Mouse (Mus musculus): ENCODE data around the gene Cuedc1. TPM values are rescaled to one million over a fixed set of nuclear protein-coding genes. Genes with fewer than 3 reads are reported as not detected.

The Cuedc1 gene
- polyA plus RNA-seq, 1 experiment from 2014 or later, result 54.6 TPM

DNA sequence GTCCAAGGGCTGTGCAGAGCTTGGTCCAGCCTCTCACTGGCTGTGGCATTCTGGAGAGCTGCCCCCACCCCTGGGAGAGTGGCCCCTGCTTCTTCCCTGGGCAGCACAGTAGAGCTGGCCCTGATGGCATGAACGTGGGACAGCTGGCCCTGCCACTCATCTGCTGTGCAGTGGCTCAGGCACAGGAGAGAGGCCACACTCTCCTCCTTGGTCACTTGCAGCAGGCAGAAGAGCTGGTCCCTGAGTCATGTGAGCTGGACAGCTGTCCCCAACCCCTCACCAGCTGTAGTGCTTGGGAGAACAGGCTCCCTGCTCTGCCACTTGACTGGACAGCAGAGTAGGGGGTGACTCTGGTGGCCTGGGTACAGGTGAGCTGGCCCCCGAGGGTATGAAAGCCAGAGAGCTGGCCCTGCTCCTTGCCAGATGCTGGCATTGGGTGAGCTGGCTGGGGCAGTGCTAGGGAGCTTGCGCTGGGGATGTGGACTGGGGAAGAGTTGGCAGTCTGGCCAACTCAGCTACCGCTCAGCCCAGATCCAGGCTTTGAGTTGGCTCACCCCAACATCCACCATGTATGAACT is 133.4 kb downstream of the Cuedc1 start:
- WGBS, result 75% methylated on average over 4 of the region's 4 CpGs

DNA sequence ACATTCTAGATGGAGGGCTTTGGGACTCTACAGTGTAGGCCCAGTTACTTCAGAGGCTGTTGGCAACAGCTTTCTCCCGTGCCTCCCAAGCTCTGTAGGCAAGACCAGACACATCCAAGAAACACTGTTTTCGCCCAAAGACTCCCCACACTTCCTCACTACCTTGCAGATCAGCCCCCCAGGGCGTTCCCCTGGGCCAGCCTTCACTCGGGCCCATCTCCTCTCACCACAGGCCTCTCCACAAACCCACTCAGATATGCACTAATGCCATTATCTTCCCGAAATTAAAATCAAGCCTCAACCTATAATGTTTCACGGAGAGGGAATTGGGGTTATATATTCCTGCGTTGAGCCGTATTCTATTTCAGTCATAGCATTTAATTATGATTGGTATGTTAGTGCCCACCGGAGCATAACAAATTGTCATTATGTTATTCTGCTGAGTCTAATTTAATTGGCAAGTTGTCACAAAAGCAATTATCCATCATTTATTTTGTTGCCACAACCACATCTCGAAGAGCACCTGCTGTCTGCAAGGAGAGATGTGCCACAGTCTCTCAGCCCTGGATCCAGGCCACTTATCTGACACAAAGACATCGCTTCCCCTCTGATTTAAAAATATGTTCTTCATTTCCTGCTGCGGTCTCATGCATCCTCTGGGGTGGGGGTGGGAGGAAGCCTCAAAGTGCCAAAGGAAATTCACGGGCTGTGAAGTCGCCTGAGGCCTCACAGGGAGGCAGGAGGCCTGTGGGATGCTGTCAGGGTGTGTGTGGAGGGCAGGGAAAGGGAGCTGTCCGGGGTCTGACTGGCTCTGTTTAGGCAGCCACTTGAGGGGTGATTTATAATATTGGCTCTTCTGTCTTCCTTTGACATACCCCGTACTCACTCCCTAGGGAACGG is 135.9 kb downstream of the Cuedc1 start:
- Histone ChIP-seq H3K9me3 (no peaks in the 10 kb centered on the region), H3K27me3 (replicated peaks) (no peaks in the 10 kb centered on the region), H3K9ac (no peak overlapping the region), H3K36me3 (replicated peaks) (no peaks in the 10 kb centered on the region), H3K4me2 (no peak overlapping the region), H3K27ac (peak overlapping the region; percentile 65), H3K4me3 (no peak overlapping the region), H3K4me1 (peaks cover 25% of the 10 kb centered on the region)
- WGBS, result 38% methylated on average over 17 of the region's 17 CpGs
- 0 out of 2 replicates have a peak, but pooled peaks have one; percentile 48 for ATAC-seq (replicated peaks)

More for the DNA sequence above, 133.4 kb downstream of the Cuedc1 start:
- H3K9ac ChIP-seq, result no peak overlapping the region
- H3K27me3 ChIP-seq (replicated peaks), result no peaks in the 10 kb centered on the region
- no peaks in the 10 kb centered on the region for H3K36me3 ChIP-seq (replicated peaks)
- no peaks in the 10 kb centered on the region for H3K9me3 ChIP-seq
- no peak overlapping the region for H3K4me3 ChIP-seq
- no peak for ATAC-seq (replicated peaks)
- no peak overlapping the region for H3K27ac ChIP-seq
- H3K4me2 ChIP-seq, result no peak overlapping the region
- peaks cover 21% of the 10 kb centered on the region for H3K4me1 ChIP-seq

DNA sequence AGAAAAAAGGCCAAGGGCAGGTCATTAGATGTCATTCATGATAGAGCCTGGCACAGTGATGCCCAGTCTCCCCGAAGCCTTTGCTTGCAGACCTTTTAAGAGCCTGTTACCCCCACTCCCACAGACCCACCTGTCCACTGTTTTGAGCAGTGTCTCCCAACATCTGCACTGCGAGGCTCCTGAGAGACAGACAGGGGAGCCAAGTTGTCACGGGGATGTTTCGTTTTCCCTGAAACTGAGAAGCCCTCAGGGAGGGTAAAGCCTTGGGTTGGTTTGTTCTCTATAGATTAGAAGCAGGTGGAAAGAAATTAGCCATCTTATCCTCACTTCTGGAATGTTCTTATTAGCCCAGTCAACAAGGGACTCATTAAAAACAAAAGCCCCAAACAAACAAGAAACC is 136.9 kb downstream of the Cuedc1 start:
- no peaks in the 10 kb centered on the region for H3K9me3 ChIP-seq
- H3K4me2 ChIP-seq, result no peak overlapping the region
- 43% methylated on average over 4 of the region's 4 CpGs for WGBS
- no peak overlapping the region for H3K27ac ChIP-seq
- H3K4me1 ChIP-seq, result peaks cover 30% of the 10 kb centered on the region
- ATAC-seq (replicated peaks), result no peak
- H3K9ac ChIP-seq, result no peak overlapping the region
- no peak overlapping the region for H3K4me3 ChIP-seq
- H3K36me3 ChIP-seq (replicated peaks), result no peaks in the 10 kb centered on the region
- H3K27me3 ChIP-seq (replicated peaks), result no peaks in the 10 kb centered on the region

DNA sequence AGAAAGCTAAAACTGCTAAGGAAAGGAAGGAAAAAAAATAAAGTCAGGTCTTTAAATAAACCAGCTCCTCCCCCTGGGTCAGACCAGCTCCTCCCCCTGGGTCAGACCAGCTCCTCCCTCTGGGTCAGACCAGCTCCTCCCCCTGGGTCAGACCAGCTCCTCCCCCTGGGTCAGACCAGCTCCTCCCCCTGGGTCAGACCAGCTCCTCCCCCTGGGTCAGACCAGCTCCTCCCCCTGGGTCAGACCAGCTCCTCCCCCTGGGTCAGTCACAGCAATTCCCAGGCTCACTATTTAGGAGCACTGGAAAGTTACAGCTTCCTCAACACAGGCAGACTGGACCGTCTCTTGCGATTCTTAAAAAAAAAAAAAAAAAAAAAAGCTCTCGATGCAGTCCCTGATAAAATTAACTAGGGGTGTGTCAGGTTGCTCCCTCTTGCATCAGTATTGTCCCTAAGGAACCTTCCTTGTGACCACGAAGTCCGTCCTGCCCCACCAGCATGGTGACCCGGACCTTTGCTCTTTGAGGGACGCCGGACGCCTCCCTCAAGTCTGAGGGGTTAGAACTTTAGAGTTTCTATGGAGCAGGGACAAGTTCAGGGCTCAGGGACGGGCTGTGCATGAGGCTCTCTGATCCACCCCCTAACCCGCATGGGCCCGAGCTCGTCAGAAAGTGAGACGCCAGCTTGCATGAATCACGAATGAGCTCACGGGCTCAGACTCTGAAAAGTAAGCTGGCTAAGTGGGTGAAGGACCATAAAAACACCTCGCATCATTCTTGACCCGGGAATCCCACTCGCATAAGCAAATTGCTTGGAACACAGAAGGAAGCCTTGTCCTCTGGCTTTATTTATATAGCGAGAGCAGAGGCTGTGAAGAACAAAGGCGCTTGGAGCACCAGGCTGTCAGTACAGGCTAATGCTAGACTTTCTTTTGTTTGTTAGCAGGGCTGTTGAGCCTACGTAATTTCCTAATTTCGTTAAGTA is 137.7 kb downstream of the Cuedc1 start:
- Histone ChIP-seq H3K9me3 (no peaks in the 10 kb centered on the region), H3K4me2 (no peak overlapping the region), H3K27ac (no peak overlapping the region), H3K4me1 (peaks cover 35% of the 10 kb centered on the region), H3K36me3 (replicated peaks) (no peaks in the 10 kb centered on the region), H3K4me3 (no peak overlapping the region), H3K27me3 (replicated peaks) (no peaks in the 10 kb centered on the region), H3K9ac (no peak overlapping the region)
- WGBS, result 6% methylated on average over 23 of the region's 23 CpGs
- no peak for ATAC-seq (replicated peaks)

DNA sequence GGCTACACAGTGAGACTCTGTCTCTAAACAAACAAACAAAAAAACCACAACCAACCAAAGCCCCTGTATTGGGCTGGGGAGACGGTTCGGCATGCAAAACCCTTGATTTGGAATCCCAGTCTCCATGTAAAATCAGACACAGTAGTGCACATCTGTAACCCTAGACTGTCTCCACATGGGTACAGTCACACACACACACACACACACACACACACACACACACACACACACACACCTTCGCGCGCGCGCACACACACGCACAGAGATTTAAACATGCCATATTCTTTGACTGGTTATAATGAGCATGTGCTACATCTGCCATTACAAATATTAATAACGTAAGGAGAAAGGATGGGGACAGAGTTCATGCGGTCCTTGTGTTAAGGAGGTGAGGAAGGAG is 142.4 kb downstream of the Cuedc1 start:
- Histone ChIP-seq H3K9ac (no peak overlapping the region), H3K4me1 (peaks cover 38% of the 10 kb centered on the region), H3K36me3 (replicated peaks) (no peaks in the 10 kb centered on the region), H3K27me3 (replicated peaks) (no peaks in the 10 kb centered on the region), H3K4me3 (no peak overlapping the region), H3K27ac (peak overlapping the region; percentile 55; the same call in 1 of the 2 replicates), H3K9me3 (no peaks in the 10 kb centered on the region), H3K4me2 (no peak overlapping the region)
- 0 out of 2 replicates have a peak, but pooled peaks have one; percentile 9 for ATAC-seq (replicated peaks)
- WGBS, result 36% methylated on average over 10 of the region's 10 CpGs

DNA sequence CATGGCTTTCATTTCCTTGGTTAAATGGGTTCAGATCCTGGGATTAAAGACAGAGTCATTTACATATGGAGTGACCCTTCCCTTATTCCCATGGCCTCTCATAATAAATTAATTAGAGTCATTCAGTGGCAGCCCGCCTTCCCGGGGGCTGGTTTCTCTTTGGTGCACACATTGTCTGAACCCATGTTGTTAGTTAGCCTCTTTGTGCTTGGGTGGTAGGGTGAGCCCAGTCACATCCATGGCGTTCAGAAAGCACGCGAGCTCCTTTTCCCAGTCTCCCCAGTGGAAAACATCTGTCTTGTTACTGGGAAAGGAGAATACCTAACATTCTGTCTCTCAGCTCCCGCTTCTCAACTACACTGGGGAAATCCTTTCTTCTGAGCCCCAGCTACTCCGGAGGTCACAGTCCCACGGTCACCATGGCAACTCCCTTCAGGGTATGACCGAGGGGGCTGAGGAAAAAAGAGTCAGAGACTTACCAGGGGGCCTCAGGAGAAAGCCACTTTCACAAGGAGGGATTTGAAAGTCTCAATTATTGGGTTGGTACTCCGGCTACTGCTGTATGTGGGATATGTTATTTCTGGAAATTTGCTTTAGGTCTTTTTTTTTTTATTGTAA is 143.0 kb downstream of the Cuedc1 start:
- no peak overlapping the region for H3K9ac ChIP-seq
- H3K4me1 ChIP-seq, result peaks cover 32% of the 10 kb centered on the region
- H3K36me3 ChIP-seq (replicated peaks), result no peaks in the 10 kb centered on the region
- no peak overlapping the region for H3K4me3 ChIP-seq
- peak; percentile 83 for ATAC-seq (replicated peaks)
- WGBS, result 3% methylated on average over 10 of the region's 10 CpGs
- no peak overlapping the region for H3K4me2 ChIP-seq
- H3K27me3 ChIP-seq (replicated peaks), result no peaks in the 10 kb centered on the region
- no peaks in the 10 kb centered on the region for H3K9me3 ChIP-seq
- H3K27ac ChIP-seq, result peak overlapping the region; percentile 55

DNA sequence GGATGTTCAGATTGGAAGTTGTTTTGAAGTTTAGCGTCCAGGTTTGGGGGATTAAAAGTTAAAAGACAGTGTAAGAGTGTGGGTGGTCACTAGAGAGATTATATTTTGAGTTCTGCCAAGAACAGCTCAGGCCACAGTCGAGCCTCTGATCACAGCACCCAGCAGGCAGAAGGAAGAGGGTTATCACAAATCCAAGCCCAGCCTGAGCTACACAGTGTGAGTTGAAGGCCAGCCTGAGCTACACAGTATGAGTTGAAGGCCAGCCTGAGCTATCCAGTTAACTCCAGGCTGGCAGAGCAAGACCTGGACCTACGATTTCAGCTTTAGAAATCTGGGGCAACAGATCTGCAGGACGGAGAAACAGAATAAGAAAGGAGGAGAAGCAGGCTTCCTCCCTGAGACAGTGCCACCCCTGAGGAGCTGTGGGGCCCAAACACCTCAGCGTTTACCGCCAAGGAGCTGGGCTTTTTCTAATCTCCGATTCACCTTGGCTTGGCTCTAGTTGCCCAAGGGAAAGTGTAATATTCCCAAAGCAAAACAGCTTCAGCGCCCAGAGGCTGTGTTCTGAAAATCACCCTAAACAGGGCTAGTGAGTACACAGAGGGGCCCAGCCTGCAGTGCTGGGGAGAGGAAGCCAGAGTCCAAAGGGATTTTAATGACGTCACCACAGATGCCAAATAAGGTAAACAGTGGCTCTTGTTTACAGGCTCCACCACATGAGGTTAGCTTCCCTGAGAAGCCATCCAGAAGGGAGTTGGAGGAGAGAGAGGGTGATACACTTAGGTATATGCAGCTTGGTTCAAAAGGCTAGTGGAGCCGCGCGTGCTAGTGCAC is 143.8 kb downstream of the Cuedc1 start:
- Histone ChIP-seq H3K4me2 (no peak overlapping the region), H3K9me3 (no peaks in the 10 kb centered on the region), H3K4me3 (no peak overlapping the region), H3K36me3 (replicated peaks) (no peaks in the 10 kb centered on the region), H3K9ac (no peak overlapping the region), H3K27ac (peak overlapping the region; percentile 53), H3K27me3 (replicated peaks) (no peaks in the 10 kb centered on the region), H3K4me1 (peaks cover 29% of the 10 kb centered on the region)
- ATAC-seq (replicated peaks), result no peak
- WGBS, result 31% methylated on average over 12 of the region's 12 CpGs

Other genes with a start within 250 kb of the Cuedc1 start
- 12.1 and 12.8 TPM in 2 replicates for gene Mks1, start 244.8 kb upstream of the Cuedc1 start, polyA plus RNA-seq (2015; fragmentation: Nextera tagmentation; extraction: Ambion mirVana)
- 0.36 TPM in 2 replicates for gene Epx, start 222.5 kb upstream of the Cuedc1 start, polyA plus RNA-seq (2015; fragmentation: Nextera tagmentation; extraction: Ambion mirVana)
- not detected in 2 replicates for gene Olfr462, start 205.8 kb upstream of the Cuedc1 start, polyA plus RNA-seq (2015; fragmentation: Nextera tagmentation; extraction: Ambion mirVana)
- gene Olfr463, start 200.7 kb upstream of the Cuedc1 start, polyA plus RNA-seq (2015; fragmentation: Nextera tagmentation; extraction: Ambion mirVana), result not detected in 2 replicates
- gene Olfr464, start 177.1 kb upstream of the Cuedc1 start, polyA plus RNA-seq (2015; fragmentation: Nextera tagmentation; extraction: Ambion mirVana), result 0.14 and 0.25 TPM in 2 replicates
- 65.3 and 65.8 TPM in 2 replicates for gene Dynll2, start 110.5 kb upstream of the Cuedc1 start, polyA plus RNA-seq (2015; fragmentation: Nextera tagmentation; extraction: Ambion mirVana)
- gene Srsf1, start 50.7 kb upstream of the Cuedc1 start, polyA plus RNA-seq (2015; fragmentation: Nextera tagmentation; extraction: Ambion mirVana), result 229 and 241 TPM in 2 replicates
- 50.6 and 52.2 TPM in 2 replicates for gene Vezf1, start 29.8 kb upstream of the Cuedc1 start, polyA plus RNA-seq (2015; fragmentation: Nextera tagmentation; extraction: Ambion mirVana)
- gene Mrps23, start 106.3 kb downstream of the Cuedc1 start, polyA plus RNA-seq (2015; fragmentation: Nextera tagmentation; extraction: Ambion mirVana), result 60.6 and 62.4 TPM in 2 replicates
- gene Ccdc182, start 196.0 kb downstream of the Cuedc1 start, polyA plus RNA-seq (2015; fragmentation: Nextera tagmentation; extraction: Ambion mirVana), result 0.23 TPM in 2 replicates